Mouse (Mus musculus): ENCODE results near the gene Aco1. TPM values are rescaled to one million over a fixed set of nuclear protein-coding genes. Genes with fewer than 3 reads are reported as not detected.
A peak's percentile ranks its signal among the peaks of the same experiment; 100 is the strongest.

Gene Aco1
- total and polyA plus RNA-seq, 2 experiments from 2014 or later, result 40.0 to 59.6 TPM

GRCm38 (mm10) chr4:40239409-40240271 lies 96.8 kb downstream of the Aco1 start, which contains the start of gene Ddx58:
TSS of gene Ddx58 (minus strand) at chr4:40239828.
- H3K27ac ChIP-seq (ENCODE audit: low read depth, low read length), result no peak within 1 kb of the TSS; the same call in 1 of the 2 replicates
- no peak for TF ChIP-seq CTCF (IDR thresholded peaks at IDR 0.05; ENCODE audit: low read depth)
- peak within 1 kb of the TSS; percentile 64 for H3K4me2 ChIP-seq (ENCODE audit: low read depth)
- no peaks in the 10 kb centered on the region for H3K36me3 ChIP-seq (ENCODE audit: insufficient read depth)
- no peaks in the 10 kb centered on the region for H3K9me3 ChIP-seq (ENCODE audit: low read length)
- ATAC-seq (no peak; the same call in 1 of the 2 replicates), DNase-seq (peak; percentile 24)
- H3K27me3 ChIP-seq (ENCODE audit: insufficient read depth, low read length), result no peaks in the 10 kb centered on the region
- peak within 1 kb of the TSS; percentile 42; the same call in 1 of the 2 replicates for H3K9ac ChIP-seq
- 3% methylated on average over 32 of the region's 35 CpGs for WGBS
- H3K4me1 ChIP-seq (ENCODE audit: insufficient read depth), result peaks cover 5% of the 10 kb centered on the region; the same call in 1 of the 2 replicates
- H3K4me3 ChIP-seq (ENCODE audit: low read depth, low read length), result peak within 1 kb of the TSS; percentile 40

- WGBS, result 58% methylated on average over 5 of the region's 5 CpGs
- no peak for TF ChIP-seq CTCF (IDR thresholded peaks at IDR 0.05; ENCODE audit: low read depth)
- no peaks in the 10 kb centered on the region for H3K9me3 ChIP-seq (ENCODE audit: low read length)
- peaks cover 5% of the 10 kb centered on the region; the same call in 1 of the 2 replicates for H3K4me1 ChIP-seq (ENCODE audit: insufficient read depth)
- ATAC-seq, result no peak
- peak overlapping the region; percentile 64 for H3K4me2 ChIP-seq (ENCODE audit: low read depth)
- DNase-seq, result no peak
- H3K27ac ChIP-seq (ENCODE audit: low read depth, low read length), result no peak overlapping the region
- H3K4me3 ChIP-seq (ENCODE audit: low read depth, low read length), result peak overlapping the region; percentile 40; the same call in 1 of the 2 replicates
- H3K9ac ChIP-seq, result no peak overlapping the region
- no peaks in the 10 kb centered on the region for H3K27me3 ChIP-seq (ENCODE audit: insufficient read depth, low read length)
- H3K36me3 ChIP-seq (ENCODE audit: insufficient read depth), result no peaks in the 10 kb centered on the region
Measured at GRCm38 (mm10) chr4:40240272-40240744, 97.4 kb downstream of the Aco1 start.

GRCm38 (mm10) chr4:40241928-40242327 lies 99.0 kb downstream of the Aco1 start:
- Histone ChIP-seq H3K9ac (no peak overlapping the region), H3K27ac (ENCODE audit: low read depth, low read length) (no peak overlapping the region), H3K9me3 (ENCODE audit: low read length) (no peaks in the 10 kb centered on the region), H3K4me2 (ENCODE audit: low read depth) (no peak overlapping the region), H3K4me1 (ENCODE audit: insufficient read depth) (peaks cover 5% of the 10 kb centered on the region; the same call in 1 of the 2 replicates), H3K36me3 (ENCODE audit: insufficient read depth) (no peaks in the 10 kb centered on the region), H3K27me3 (ENCODE audit: insufficient read depth, low read length) (no peaks in the 10 kb centered on the region), H3K4me3 (ENCODE audit: low read depth, low read length) (no peak overlapping the region)
- WGBS, result 61% methylated on average over 6 of the region's 6 CpGs
- DNase-seq, result no peak
- no peak for ATAC-seq
- no peak for TF ChIP-seq CTCF (IDR thresholded peaks at IDR 0.05; ENCODE audit: low read depth)

GRCm38 (mm10) chr4:40243006-40243405 lies 100.1 kb downstream of the Aco1 start:
- Histone ChIP-seq H3K27me3 (ENCODE audit: insufficient read depth, low read length) (no peaks in the 10 kb centered on the region), H3K9ac (no peak overlapping the region), H3K9me3 (ENCODE audit: low read length) (no peaks in the 10 kb centered on the region), H3K4me3 (ENCODE audit: low read depth, low read length) (no peak overlapping the region), H3K27ac (ENCODE audit: low read depth, low read length) (no peak overlapping the region), H3K36me3 (ENCODE audit: insufficient read depth) (no peaks in the 10 kb centered on the region), H3K4me2 (ENCODE audit: low read depth) (no peak overlapping the region), H3K4me1 (ENCODE audit: insufficient read depth) (peaks cover 5% of the 10 kb centered on the region; the same call in 1 of the 2 replicates)
- 75% methylated on average over 4 of the region's 4 CpGs for WGBS
- no peak for DNase-seq
- no peak for ATAC-seq
- TF ChIP-seq CTCF (IDR thresholded peaks at IDR 0.05; ENCODE audit: low read depth), result no peak

- Histone ChIP-seq H3K4me3 (ENCODE audit: low read depth, low read length) (no peak overlapping the region), H3K4me2 (ENCODE audit: low read depth) (no peak overlapping the region), H3K9ac (no peak overlapping the region), H3K27ac (ENCODE audit: low read depth, low read length) (no peak overlapping the region), H3K4me1 (ENCODE audit: insufficient read depth) (no peaks in the 10 kb centered on the region), H3K27me3 (ENCODE audit: insufficient read depth, low read length) (no peaks in the 10 kb centered on the region), H3K36me3 (ENCODE audit: insufficient read depth) (no peaks in the 10 kb centered on the region), H3K9me3 (ENCODE audit: low read length) (no peaks in the 10 kb centered on the region)
- ATAC-seq (no peak), DNase-seq (no peak)
- no peak for TF ChIP-seq CTCF (IDR thresholded peaks at IDR 0.05; ENCODE audit: low read depth)
- WGBS, result 83% methylated on average over 8 of the region's 8 CpGs
Measured at GRCm38 (mm10) chr4:40244035-40244434, 101.2 kb downstream of the Aco1 start.

Other genes starting within 250 kb of the Aco1 start
- gene Ddx58, start 96.7 kb downstream of the Aco1 start, total RNA-seq (2014; rRNA removed), result 5.5 and 7.6 TPM in 2 replicates
- 1.7 and 2.8 TPM in 2 replicates for gene Ddx58, start 96.7 kb downstream of the Aco1 start, polyA plus RNA-seq (2015; fragmentation: Nextera tagmentation; extraction: Ambion mirVana)
- 3.8 and 4.3 TPM in 2 replicates for gene Smim27, start 126.5 kb downstream of the Aco1 start, total RNA-seq (2014; rRNA removed)
- 17.0 and 24.5 TPM in 2 replicates for gene Smim27, start 126.5 kb downstream of the Aco1 start, polyA plus RNA-seq (2015; fragmentation: Nextera tagmentation; extraction: Ambion mirVana)
- 27.6 and 35.1 TPM in 2 replicates for gene Topors, start 126.8 kb downstream of the Aco1 start, total RNA-seq (2014; rRNA removed)
- 23.1 and 29.4 TPM in 2 replicates for gene Topors, start 126.8 kb downstream of the Aco1 start, polyA plus RNA-seq (2015; fragmentation: Nextera tagmentation; extraction: Ambion mirVana)
- 187 and 250 TPM in 2 replicates for gene Ndufb6, start 136.3 kb downstream of the Aco1 start, total RNA-seq (2014; rRNA removed)
- gene Ndufb6, start 136.3 kb downstream of the Aco1 start, polyA plus RNA-seq (2015; fragmentation: Nextera tagmentation; extraction: Ambion mirVana), result 392 and 475 TPM in 2 replicates